Mouse (Mus musculus) hindbrain, embryonic 14.5 days (tissue): Measurements from ENCODE around the gene Dagla. TPM values are rescaled to one million over a fixed set of nuclear protein-coding genes. Genes with fewer than 3 reads are reported as not detected.
A peak's percentile ranks its signal among the peaks of the same experiment; 100 is the strongest.

Experiments
- ATAC-seq: fragments of 200-750 bp; cut with Nextera tagmentation; 2 replicates; pipeline ENCODE4 v1.8.0; 2017; ENCODE audit warnings: moderate number of reproducible peaks, mild to moderate bottlenecking, moderate TSS enrichment, moderate library complexity; ENCODE audit not compliant: low FRiP score
- DNase-seq: peaks from one replicate; pipeline ENCODE4 v3.0.0-alpha.2; 2015; ENCODE audit warnings: low spot score
- H3K27ac ChIP-seq: fragments of 300-500 bp; sonication (generic); 2 replicates; pipeline ENCODE4 v1.5.1; 2014; ENCODE audit warnings: mild to moderate bottlenecking, moderate library complexity
- H3K27me3 ChIP-seq: fragments of 300-500 bp; sonication (generic); 2 replicates; pipeline ENCODE4 v1.6.1; 2014; ENCODE audit warnings: mild to moderate bottlenecking, low read length, mixed read lengths; ENCODE audit not compliant: control insufficient read depth, insufficient read depth
- H3K36me3 ChIP-seq: fragments of 300-500 bp; sonication (generic); replicated peaks from 2 replicates; pipeline ENCODE4 v1.6.1; 2014; ENCODE audit not compliant: control insufficient read depth, insufficient read depth
- H3K4me1 ChIP-seq: fragments of 300-500 bp; sonication (generic); replicated peaks from 2 replicates; pipeline ENCODE4 v1.6.1; 2014; ENCODE audit warnings: antibody characterized with exemption, low read length, mixed read lengths; ENCODE audit not compliant: control insufficient read depth, insufficient read depth
- H3K4me2 ChIP-seq: fragments of 300-500 bp; sonication (generic); replicated peaks from 2 replicates; pipeline ENCODE4 v1.6.1; 2014; ENCODE audit warnings: mild to moderate bottlenecking, moderate library complexity
- H3K4me3 ChIP-seq: fragments of 300-500 bp; sonication (generic); replicated peaks from 2 replicates; pipeline ENCODE4 v1.5.1; 2014; ENCODE audit warnings: mild to moderate bottlenecking, low read length
- H3K9ac ChIP-seq: fragments of 300-500 bp; sonication (generic); 2 replicates; pipeline ENCODE4 v1.6.1; 2014
- H3K9me3 ChIP-seq: fragments of 300-500 bp; sonication (generic); 2 replicates; pipeline ENCODE4 v1.6.1; 2016; ENCODE audit warnings: low read length; ENCODE audit not compliant: control insufficient read depth
- WGBS: fragments of 180-500 bp; shearing (Covaris S2); extraction: QIAGEN DNeasy Blood & Tissue Kit; methylation state at CpG from one replicate; pipeline ENCODE4 v1.1.7; 2014; 5-methylcytosine and 5-hydroxymethylcytosine counted together
- polyA plus RNA-seq: library from polyadenylated mRNA; unstranded; fragments of >200 nt; fragmentation: Nextera tagmentation; extraction: Ambion mirVana; gene quantifications from 2 replicates; pipeline ENCODE4 v1.2.1, GENCODE M21; 2014

Gene Dagla
- polyA plus RNA-seq, 1 experiment from 2014 or later: 10.2 TPM

- H3K27ac ChIP-seq: peak overlapping the region; percentile 32; the same call in 1 of the 2 replicates
- no peak overlapping the region; the same call in 1 of the 2 replicates for H3K9ac ChIP-seq
- H3K4me3 ChIP-seq: no peak overlapping the region
- WGBS: 9% methylated on average over 5 of the region's 5 CpGs
- ATAC-seq: no peak
- no peak for DNase-seq
- no peaks in the 10 kb centered on the region for H3K36me3 ChIP-seq
- H3K9me3 ChIP-seq: no peaks in the 10 kb centered on the region
- H3K27me3 ChIP-seq: peaks cover 62% of the 10 kb centered on the region
- peaks cover 28% of the 10 kb centered on the region for H3K4me1 ChIP-seq
- 0 out of 2 replicates have a peak overlapping the region, but pooled peaks have one; percentile 9 for H3K4me2 ChIP-seq
Observed at GRCm38 (mm10) chr19:10277759-10278158, 26.9 kb downstream of the Dagla start.

GRCm38 (mm10) chr19:10277331-10277730 is 27.3 kb downstream of the Dagla start:
- Histone ChIP-seq H3K4me3 (no peak overlapping the region), H3K27me3 (peaks cover 64% of the 10 kb centered on the region), H3K9ac (no peak overlapping the region; the same call in 1 of the 2 replicates), H3K36me3 (no peaks in the 10 kb centered on the region), H3K9me3 (no peaks in the 10 kb centered on the region), H3K4me2 (0 out of 2 replicates have a peak overlapping the region, but pooled peaks have one; percentile 9), H3K4me1 (peaks cover 28% of the 10 kb centered on the region), H3K27ac (peak overlapping the region; percentile 32; the same call in 1 of the 2 replicates)
- DNase-seq (peak; percentile 56), ATAC-seq (no peak; the same call in 1 of the 2 replicates)
- 4% methylated on average over 17 of the region's 17 CpGs for WGBS

GRCm38 (mm10) chr19:10276483-10277144 is 28.1 kb downstream of the Dagla start:
- Histone ChIP-seq H3K36me3 (no peaks in the 10 kb centered on the region), H3K9ac (no peak overlapping the region; the same call in 1 of the 2 replicates), H3K4me2 (0 out of 2 replicates have a peak overlapping the region, but pooled peaks have one; percentile 9), H3K4me1 (peaks cover 28% of the 10 kb centered on the region), H3K9me3 (no peaks in the 10 kb centered on the region), H3K27ac (no peak overlapping the region), H3K27me3 (peaks cover 63% of the 10 kb centered on the region), H3K4me3 (no peak overlapping the region)
- DNase-seq (no peak), ATAC-seq (no peak)
- 64% methylated on average over 12 of the region's 12 CpGs for WGBS

- H3K4me3 ChIP-seq: no peak overlapping the region
- H3K27me3 ChIP-seq: peaks cover 45% of the 10 kb centered on the region
- H3K9me3 ChIP-seq: no peaks in the 10 kb centered on the region
- WGBS: 19% methylated on average over 5 of the region's 5 CpGs
- no peak overlapping the region for H3K27ac ChIP-seq
- H3K4me1 ChIP-seq: peaks cover 28% of the 10 kb centered on the region
- H3K9ac ChIP-seq: no peak overlapping the region
- ATAC-seq: no peak
- no peaks in the 10 kb centered on the region for H3K36me3 ChIP-seq
- H3K4me2 ChIP-seq: no peak overlapping the region
- DNase-seq: no peak
Observed at GRCm38 (mm10) chr19:10274056-10274455, 30.6 kb downstream of the Dagla start.

GRCm38 (mm10) chr19:10272746-10273145 is 31.9 kb downstream of the Dagla start:
- no peaks in the 10 kb centered on the region for H3K9me3 ChIP-seq
- no peak overlapping the region for H3K4me3 ChIP-seq
- ATAC-seq: peak; percentile 47; the same call in 1 of the 2 replicates
- 29% methylated on average over 11 of the region's 11 CpGs for WGBS
- peak; percentile 43 for DNase-seq
- peaks cover 37% of the 10 kb centered on the region for H3K27me3 ChIP-seq
- peak overlapping the region; percentile 31; the same call in 1 of the 2 replicates for H3K9ac ChIP-seq
- peak overlapping the region; percentile 36 for H3K4me2 ChIP-seq
- H3K4me1 ChIP-seq: peaks cover 23% of the 10 kb centered on the region
- H3K36me3 ChIP-seq: no peaks in the 10 kb centered on the region
- H3K27ac ChIP-seq: no peak overlapping the region

GRCm38 (mm10) chr19:10271592-10271991 is 33.1 kb downstream of the Dagla start:
- H3K36me3 ChIP-seq: no peaks in the 10 kb centered on the region
- no peak overlapping the region for H3K4me3 ChIP-seq
- ATAC-seq (no peak), DNase-seq (no peak)
- WGBS: 92% methylated on average over 7 of the region's 7 CpGs
- no peak overlapping the region for H3K27ac ChIP-seq
- H3K4me2 ChIP-seq: no peak overlapping the region
- H3K9ac ChIP-seq: no peak overlapping the region
- H3K27me3 ChIP-seq: peaks cover 41% of the 10 kb centered on the region
- H3K4me1 ChIP-seq: peaks cover 11% of the 10 kb centered on the region
- no peaks in the 10 kb centered on the region for H3K9me3 ChIP-seq

- H3K27ac ChIP-seq: no peak overlapping the region
- no peaks in the 10 kb centered on the region for H3K9me3 ChIP-seq
- no peak overlapping the region for H3K4me2 ChIP-seq
- DNase-seq (no peak), ATAC-seq (no peak)
- H3K4me3 ChIP-seq: no peak overlapping the region
- no peak overlapping the region for H3K9ac ChIP-seq
- peaks cover 31% of the 10 kb centered on the region for H3K27me3 ChIP-seq
- no peaks in the 10 kb centered on the region for H3K36me3 ChIP-seq
- peaks cover 11% of the 10 kb centered on the region for H3K4me1 ChIP-seq
- WGBS: 81% methylated on average over 5 of the region's 5 CpGs
Observed at GRCm38 (mm10) chr19:10270356-10270755, 34.3 kb downstream of the Dagla start.

- WGBS: 87% methylated on average over 15 of the region's 15 CpGs
- H3K27me3 ChIP-seq: peaks cover 35% of the 10 kb centered on the region
Observed at GRCm38 (mm10) chr19:10268851-10269250, 35.8 kb downstream of the Dagla start.

GRCm38 (mm10) chr19:10267953-10268352 is 36.7 kb downstream of the Dagla start:
- H3K4me3 ChIP-seq: no peak overlapping the region
- H3K27me3 ChIP-seq: peaks cover 35% of the 10 kb centered on the region
- H3K4me2 ChIP-seq: no peak overlapping the region
- 79% methylated on average over 10 of the region's 10 CpGs for WGBS
- ATAC-seq (no peak), DNase-seq (no peak)
- H3K27ac ChIP-seq: no peak overlapping the region
- peaks cover 1% of the 10 kb centered on the region; the same call in 1 of the 2 replicates for H3K4me1 ChIP-seq
- no peaks in the 10 kb centered on the region for H3K36me3 ChIP-seq
- no peaks in the 10 kb centered on the region for H3K9me3 ChIP-seq
- no peak overlapping the region for H3K9ac ChIP-seq

More at GRCm38 (mm10) chr19:10268851-10269250, 35.8 kb downstream of the Dagla start:
- H3K27ac ChIP-seq: no peak overlapping the region
- no peaks in the 10 kb centered on the region for H3K36me3 ChIP-seq
- ATAC-seq (no peak), DNase-seq (no peak)
- peaks cover 10% of the 10 kb centered on the region for H3K4me1 ChIP-seq
- H3K4me3 ChIP-seq: no peak overlapping the region
- no peak overlapping the region for H3K9ac ChIP-seq
- H3K4me2 ChIP-seq: no peak overlapping the region
- H3K9me3 ChIP-seq: no peaks in the 10 kb centered on the region
